Mouse (Mus musculus): ENCODE data around the gene Fam207a.

GRCm38 (mm10) chr10:77557641-77558040 lies 42.1 kb upstream of the Fam207a start:
- TF ChIP-seq CTCF (IDR thresholded peaks at IDR 0.05; ENCODE audit: low read depth) (peak; percentile 57), EP300 (IDR thresholded peaks at IDR 0.05; ENCODE audit: low read depth) (no peak)

Data from liver, postnatal 0 days (tissue).